Mouse (Mus musculus) heart, adult 2 months (tissue): ENCODE measurements at regions not wholly inside any gene's neighbourhood (a gene's known extent, or its start where the extent isn't known, plus 50 kb on each side); places are given as distances from the start of the nearest gene placed in this dataset.
A peak's percentile ranks its signal among the peaks of the same experiment; 100 is the strongest.

Source experiments
- CTCF ChIP-seq: fragments of 200-600 bp; IDR thresholded peaks from 2 replicates; pipeline ENCODE4 v1.8.1; 2022; ENCODE audit warnings: antibody characterized with exemption, mild to moderate bottlenecking, moderate library complexity
- EP300 ChIP-seq: fragments of 200-500 bp; IDR thresholded peaks from 2 replicates; pipeline ENCODE4 v1.6.1; 2011; ENCODE audit warnings: low read depth, low read length, control low read depth; ENCODE audit not compliant: insufficient read depth

GRCm38 (mm10) chr3:37934905-37935708 lies 210.8 kb upstream of the Gm5148 start:
- TF ChIP-seq EP300 (peak; percentile 45; the same call in 1 of the 2 replicates), CTCF (no peak)
